Mouse (Mus musculus) ES-Bruce4 (cell line): ENCODE measurements around the gene Tia1.
A peak's percentile ranks its signal among the peaks of the same experiment; 100 is the strongest.

ENCODE experiments used
- EP300 ChIP-seq: IDR thresholded peaks from 2 replicates; pipeline ENCODE4 v1.6.1; 2011; ENCODE audit warnings: low read depth, low read length; ENCODE audit not compliant: insufficient read depth
- POLR2A ChIP-seq: IDR thresholded peaks from one replicate; pipeline ENCODE4 v1.8.1; 2011; ENCODE audit warnings: low read length; ENCODE audit not compliant: insufficient read depth

GRCm38 (mm10) chr6:86396581-86397256 is 7.3 kb upstream of the Tia1 start, which contains the start of gene Pcyox1:
- TF ChIP-seq POLR2A = peak; percentile 94
- no peak for TF ChIP-seq EP300
